Mouse (Mus musculus): ENCODE data around the gene 4930572O03Rik. TPM values are rescaled to one million over a fixed set of nuclear protein-coding genes. Genes with fewer than 3 reads are reported as not detected.
"Not testable (repeated sequence)": the region's sequence is repeated elsewhere in the genome, so short reads cannot be mapped to it uniquely, and the experiment has no call there.

4930572O03Rik gene
- total and polyA plus RNA-seq, 2 experiments from 2014 or later, result not detected

DNA sequence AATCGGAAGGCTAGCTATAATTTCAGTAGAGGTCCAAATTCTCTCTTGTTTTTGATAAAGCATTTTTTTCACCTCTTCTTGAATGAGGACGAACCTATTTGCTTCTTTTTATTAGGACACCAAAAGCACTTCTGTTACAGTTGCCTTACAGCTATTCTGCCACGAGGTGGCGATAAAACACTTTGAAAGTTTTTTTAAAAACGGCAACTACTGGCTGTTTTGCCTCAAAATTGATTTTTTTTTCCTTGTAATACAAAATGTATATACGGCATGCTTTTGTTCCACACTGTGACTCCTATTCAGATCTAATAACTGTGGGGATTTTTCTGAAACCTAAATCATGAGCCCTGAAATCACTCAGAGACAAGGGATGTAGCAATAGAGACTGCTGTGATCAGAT lies 11.2 kb downstream of the 4930572O03Rik start:
- TF ChIP-seq CTCF (IDR thresholded peaks at IDR 0.05; ENCODE audit: low read depth), result peak; percentile 41
- not testable (repeated sequence) for H3K4me3 ChIP-seq (ENCODE audit: low read depth, low read length); H3K4me1 ChIP-seq (ENCODE audit: insufficient read depth); H3K27ac ChIP-seq (ENCODE audit: low read depth, low read length); H3K4me2 ChIP-seq (ENCODE audit: low read depth); H3K9me3 ChIP-seq (ENCODE audit: low read length); H3K27me3 ChIP-seq (ENCODE audit: insufficient read depth, low read length); ATAC-seq; H3K9ac ChIP-seq; H3K36me3 ChIP-seq (ENCODE audit: insufficient read depth)
- peak; percentile 66 for DNase-seq
- WGBS, result 33% methylated on average over 6 of the region's 6 CpGs

GRCm38 (mm10) chr5:15637637-15638036 lies 19.2 kb downstream of the 4930572O03Rik start:
- H3K36me3 ChIP-seq (ENCODE audit: insufficient read depth); DNase-seq; H3K4me3 ChIP-seq (ENCODE audit: low read depth, low read length); H3K27ac ChIP-seq (ENCODE audit: low read depth, low read length); H3K4me2 ChIP-seq (ENCODE audit: low read depth); H3K27me3 ChIP-seq (ENCODE audit: insufficient read depth, low read length); H3K9me3 ChIP-seq (ENCODE audit: low read length); H3K4me1 ChIP-seq (ENCODE audit: insufficient read depth); H3K9ac ChIP-seq: not testable (repeated sequence)
- ATAC-seq, result 0 out of 2 replicates have a peak, but pooled peaks have one; percentile 12
- WGBS, result 66% methylated on average over 2 of the region's 2 CpGs

DNA sequence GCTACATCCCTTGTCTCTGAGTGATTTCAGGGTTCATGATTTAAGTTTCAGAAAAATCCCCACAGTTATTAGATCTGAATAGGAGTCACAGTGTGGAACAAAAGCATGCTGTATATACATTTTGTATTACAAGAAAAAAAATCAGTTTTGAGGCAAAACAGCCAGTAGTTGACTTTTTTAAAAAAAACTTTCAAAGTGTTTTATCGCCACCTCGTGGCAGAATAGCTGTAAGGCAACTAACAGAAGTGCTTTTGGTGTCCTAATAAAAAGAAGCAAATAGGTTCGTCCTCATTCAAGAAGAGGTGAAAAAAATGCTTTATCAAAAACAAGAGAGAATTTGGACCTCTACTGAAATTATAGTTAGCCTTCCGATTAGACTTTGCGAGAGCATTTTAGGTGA lies 26.8 kb downstream of the 4930572O03Rik start:
- H3K4me1 ChIP-seq (ENCODE audit: insufficient read depth); H3K36me3 ChIP-seq (ENCODE audit: insufficient read depth); ATAC-seq; H3K27ac ChIP-seq (ENCODE audit: low read depth, low read length); H3K9ac ChIP-seq; H3K27me3 ChIP-seq (ENCODE audit: insufficient read depth, low read length); H3K9me3 ChIP-seq (ENCODE audit: low read length); H3K4me3 ChIP-seq (ENCODE audit: low read depth, low read length); H3K4me2 ChIP-seq (ENCODE audit: low read depth): not testable (repeated sequence)
- 33% methylated on average over 5 of the region's 5 CpGs for WGBS
- DNase-seq, result peak; percentile 27
- 0 out of 2 replicates have a peak, but pooled peaks have one; percentile 32 for TF ChIP-seq CTCF (IDR thresholded peaks at IDR 0.05; ENCODE audit: low read depth)

DNA sequence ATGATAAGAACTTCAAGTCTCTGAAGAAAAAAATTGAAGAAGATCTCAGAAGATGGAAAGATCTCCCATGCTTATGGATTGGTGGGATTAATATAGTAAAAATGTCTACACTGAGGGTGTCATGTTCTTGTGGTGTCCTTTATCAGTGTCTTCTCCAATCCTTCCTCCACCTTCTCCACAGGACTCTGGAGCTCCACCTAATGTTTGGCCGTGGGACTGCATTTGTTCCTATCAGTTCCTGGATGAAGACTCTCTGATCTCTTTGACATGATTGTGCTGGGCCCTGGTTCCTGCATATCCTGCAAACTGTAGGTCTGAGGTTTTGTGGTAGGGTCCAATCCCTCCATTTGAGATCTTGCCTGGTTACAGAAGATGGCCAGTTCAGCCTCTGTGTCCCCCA lies 28.7 kb downstream of the 4930572O03Rik start:
- WGBS, result 37% methylated on average over 1 of the region's 1 CpGs
- not testable (repeated sequence) for H3K4me1 ChIP-seq (ENCODE audit: insufficient read depth); H3K4me3 ChIP-seq (ENCODE audit: low read depth, low read length); H3K9me3 ChIP-seq (ENCODE audit: low read length); H3K9ac ChIP-seq; H3K36me3 ChIP-seq (ENCODE audit: insufficient read depth); DNase-seq; H3K4me2 ChIP-seq (ENCODE audit: low read depth); H3K27ac ChIP-seq (ENCODE audit: low read depth, low read length); ATAC-seq; H3K27me3 ChIP-seq (ENCODE audit: insufficient read depth, low read length)

DNA sequence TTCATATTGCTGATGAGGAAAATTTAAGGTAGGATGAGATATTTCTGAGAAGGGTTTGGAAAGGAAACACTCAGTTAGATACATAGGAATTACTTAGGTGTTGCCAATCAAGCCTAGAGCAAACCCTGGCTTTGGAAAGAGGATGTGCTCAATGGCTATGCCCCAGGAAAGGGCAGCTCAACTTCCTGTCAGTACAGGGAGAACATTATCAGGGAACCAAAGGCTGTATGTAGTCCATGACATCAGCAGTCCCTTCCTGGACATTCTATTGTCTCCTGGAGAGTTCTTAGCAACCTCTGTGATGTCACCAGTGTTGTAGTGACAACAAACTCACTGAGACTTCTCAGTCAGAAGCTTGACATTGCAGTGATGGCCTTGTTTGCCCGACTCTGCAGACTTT lies 38.1 kb downstream of the 4930572O03Rik start, which contains the start of gene Speer4d:
Gene Speer4d, plus strand, starts transcription at position 301 of the 400 bp plus-strand sequence.
- H3K27me3 ChIP-seq (ENCODE audit: insufficient read depth, low read length); H3K9ac ChIP-seq; H3K36me3 ChIP-seq (ENCODE audit: insufficient read depth); H3K4me2 ChIP-seq (ENCODE audit: low read depth); H3K27ac ChIP-seq (ENCODE audit: low read depth, low read length); H3K4me1 ChIP-seq (ENCODE audit: insufficient read depth); H3K9me3 ChIP-seq (ENCODE audit: low read length); DNase-seq; ATAC-seq; H3K4me3 ChIP-seq (ENCODE audit: low read depth, low read length): not testable (repeated sequence)
- WGBS, result 65% methylated on average over 1 of the region's 1 CpGs

GRCm38 (mm10) chr5:15616195-15616594 lies 40.7 kb downstream of the 4930572O03Rik start:
- H3K9ac ChIP-seq; H3K4me3 ChIP-seq (ENCODE audit: low read depth, low read length); H3K27me3 ChIP-seq (ENCODE audit: insufficient read depth, low read length); DNase-seq; H3K4me2 ChIP-seq (ENCODE audit: low read depth); H3K4me1 ChIP-seq (ENCODE audit: insufficient read depth); H3K36me3 ChIP-seq (ENCODE audit: insufficient read depth); ATAC-seq; H3K9me3 ChIP-seq (ENCODE audit: low read length); H3K27ac ChIP-seq (ENCODE audit: low read depth, low read length): not testable (repeated sequence)
- WGBS, result 77% methylated on average over 3 of the region's 3 CpGs

DNA sequence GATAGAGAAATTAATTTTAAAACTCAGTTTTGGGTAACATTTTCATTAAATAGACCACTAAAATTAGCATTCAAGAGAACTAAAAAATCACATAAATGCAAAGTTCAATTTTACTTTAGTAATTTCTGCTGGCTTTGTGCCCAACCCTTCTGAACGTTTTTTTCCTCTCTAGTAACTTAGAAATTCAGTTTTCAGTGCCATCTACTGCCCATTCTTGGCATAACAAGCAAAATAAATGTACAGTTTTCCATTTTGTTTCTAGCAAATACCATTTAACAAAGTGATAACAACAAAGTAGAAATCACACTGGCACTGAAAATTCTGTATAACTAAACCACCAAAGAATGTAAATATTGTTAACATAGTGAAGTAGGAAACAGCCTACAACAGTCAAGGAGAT lies 46.2 kb downstream of the 4930572O03Rik start:
- H3K27ac ChIP-seq (ENCODE audit: low read depth, low read length); H3K4me1 ChIP-seq (ENCODE audit: insufficient read depth); H3K4me3 ChIP-seq (ENCODE audit: low read depth, low read length); H3K4me2 ChIP-seq (ENCODE audit: low read depth); H3K9me3 ChIP-seq (ENCODE audit: low read length); H3K36me3 ChIP-seq (ENCODE audit: insufficient read depth); ATAC-seq; H3K27me3 ChIP-seq (ENCODE audit: insufficient read depth, low read length); H3K9ac ChIP-seq: not testable (repeated sequence)
- TF ChIP-seq CTCF (IDR thresholded peaks at IDR 0.05; ENCODE audit: low read depth), result peak; percentile 41
- WGBS, result 5% methylated on average over 1 of the region's 1 CpGs
- DNase-seq, result peak; percentile 60

GRCm38 (mm10) chr5:15606677-15607076 lies 50.2 kb downstream of the 4930572O03Rik start:
- not testable (repeated sequence) for H3K9ac ChIP-seq; H3K4me2 ChIP-seq (ENCODE audit: low read depth); H3K4me3 ChIP-seq (ENCODE audit: low read depth, low read length); H3K4me1 ChIP-seq (ENCODE audit: insufficient read depth); ATAC-seq; H3K27ac ChIP-seq (ENCODE audit: low read depth, low read length); DNase-seq; H3K27me3 ChIP-seq (ENCODE audit: insufficient read depth, low read length); H3K36me3 ChIP-seq (ENCODE audit: insufficient read depth)
- H3K9me3 ChIP-seq (ENCODE audit: low read length), result peaks cover 13% of the 10 kb centered on the region
- WGBS, result 68% methylated on average over 6 of the region's 6 CpGs

GRCm38 (mm10) chr5:15603585-15603984 lies 53.3 kb downstream of the 4930572O03Rik start:
- H3K27ac ChIP-seq (ENCODE audit: low read depth, low read length); H3K27me3 ChIP-seq (ENCODE audit: insufficient read depth, low read length); H3K9ac ChIP-seq; H3K4me2 ChIP-seq (ENCODE audit: low read depth); DNase-seq; H3K36me3 ChIP-seq (ENCODE audit: insufficient read depth); H3K4me3 ChIP-seq (ENCODE audit: low read depth, low read length); H3K4me1 ChIP-seq (ENCODE audit: insufficient read depth); ATAC-seq: not testable (repeated sequence)
- 73% methylated on average over 8 of the region's 8 CpGs for WGBS
- peaks cover 18% of the 10 kb centered on the region for H3K9me3 ChIP-seq (ENCODE audit: low read length)

DNA sequence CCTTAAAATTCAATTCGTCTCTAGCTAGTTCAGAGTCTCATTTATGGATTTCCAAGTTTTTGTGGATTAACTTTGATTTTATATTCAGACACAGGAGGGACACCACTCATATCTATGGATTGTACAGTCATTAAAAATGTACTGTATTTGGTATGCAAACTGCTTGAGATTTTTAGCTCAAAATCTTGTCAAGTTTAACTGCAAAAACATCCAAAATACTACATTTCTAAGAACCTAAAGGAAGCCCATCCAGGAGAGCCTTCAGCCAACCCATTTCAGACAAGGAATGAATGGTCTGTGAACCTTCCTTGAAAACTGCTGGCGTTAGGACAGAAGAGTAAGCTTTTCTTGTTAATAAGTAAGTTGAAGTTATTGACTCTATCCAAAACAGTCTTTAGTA lies 53.9 kb downstream of the 4930572O03Rik start:
- H3K9me3 ChIP-seq (ENCODE audit: low read length), result peaks cover 18% of the 10 kb centered on the region
- not testable (repeated sequence) for H3K9ac ChIP-seq; H3K4me1 ChIP-seq (ENCODE audit: insufficient read depth); ATAC-seq; H3K27me3 ChIP-seq (ENCODE audit: insufficient read depth, low read length); H3K27ac ChIP-seq (ENCODE audit: low read depth, low read length); DNase-seq; H3K4me2 ChIP-seq (ENCODE audit: low read depth); H3K4me3 ChIP-seq (ENCODE audit: low read depth, low read length); H3K36me3 ChIP-seq (ENCODE audit: insufficient read depth)
- 43% methylated on average over 2 of the region's 2 CpGs for WGBS

Data from forebrain, postnatal 0 days (tissue).